Mouse (Mus musculus): ENCODE measurements at regions not wholly inside any gene's neighbourhood (a gene's known extent, or its start where the extent isn't known, plus 50 kb on each side); places are given as distances from the start of the nearest gene placed in this dataset.

DNA sequence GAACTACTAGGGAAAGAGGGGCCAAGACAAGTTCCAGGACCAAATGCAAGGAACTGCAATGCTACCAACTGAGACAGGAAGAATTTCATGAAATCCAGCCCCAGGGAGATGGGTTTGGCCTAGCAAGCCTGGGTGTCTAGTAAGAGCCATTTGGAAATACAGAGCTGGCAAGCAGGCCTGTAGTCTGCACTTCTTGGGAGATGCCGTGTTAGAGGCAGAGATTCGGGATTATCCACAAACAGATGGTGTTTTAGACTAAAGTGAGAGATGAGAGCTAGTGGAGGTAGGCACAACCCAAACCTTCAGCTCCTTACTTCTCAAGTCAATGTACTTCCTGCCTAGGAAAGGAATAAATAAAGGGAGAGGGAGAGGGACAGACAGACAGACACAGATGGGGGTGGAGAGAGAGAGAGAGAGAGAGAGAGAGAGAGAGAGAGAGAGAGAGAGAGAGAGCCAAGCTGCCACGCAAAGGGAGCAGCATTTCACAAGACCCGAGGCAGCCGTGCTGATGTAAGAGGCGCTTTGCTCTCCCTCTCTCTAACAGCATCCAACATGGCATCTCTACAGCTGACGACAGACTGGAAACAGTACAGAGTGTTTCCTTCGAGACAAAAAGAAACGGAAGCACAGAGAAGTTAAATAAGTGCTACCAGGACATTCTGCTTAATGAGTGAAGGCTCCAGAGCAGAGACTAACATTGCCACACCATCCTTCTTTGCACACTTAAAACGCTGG, 182.9 kb downstream of the Irs2 start:
- DNase-seq (ENCODE audit: low spot score), result no peak

DNA sequence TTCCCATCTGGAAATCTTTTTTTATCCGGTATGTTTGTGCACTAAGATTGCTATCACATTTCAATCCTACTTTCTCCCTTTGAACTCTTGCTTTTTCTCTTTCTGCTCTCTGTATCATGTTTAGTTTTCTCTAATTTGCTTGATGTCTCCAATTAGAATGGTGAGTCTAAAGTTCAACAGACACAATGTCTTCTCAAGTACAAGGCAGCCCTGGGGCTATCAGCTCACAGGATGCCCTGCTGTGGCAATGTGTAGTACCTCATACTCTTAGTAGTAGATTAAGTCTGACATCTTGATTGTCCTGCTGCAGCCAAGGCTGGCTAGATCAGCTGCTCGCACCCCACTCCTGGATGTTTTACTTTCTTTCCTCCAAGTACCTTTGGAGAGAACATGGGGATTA, 186.4 kb downstream of the Irs2 start:
- no peak for DNase-seq (ENCODE audit: low spot score)

DNA sequence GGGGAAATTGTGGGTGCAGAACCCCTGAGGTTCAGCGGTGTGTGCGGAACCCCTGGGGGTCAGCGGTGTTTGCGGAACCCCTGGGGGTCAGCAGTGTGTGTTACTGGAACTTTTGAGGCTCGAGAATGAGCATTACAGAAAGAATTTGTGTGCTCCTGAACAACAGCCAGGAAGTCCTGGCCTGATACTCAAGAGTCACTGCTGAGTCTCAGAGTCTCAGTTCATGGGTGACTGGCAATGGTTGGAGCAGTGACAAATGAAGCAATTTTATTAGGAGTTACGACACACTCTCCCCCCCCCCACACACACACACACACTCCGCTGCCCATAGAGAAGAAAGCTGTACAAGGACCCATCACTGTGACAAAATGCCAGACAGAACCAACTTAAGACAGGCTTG, 193.8 kb downstream of the Irs2 start:
- DNase-seq (ENCODE audit: low spot score), result no peak

DNA sequence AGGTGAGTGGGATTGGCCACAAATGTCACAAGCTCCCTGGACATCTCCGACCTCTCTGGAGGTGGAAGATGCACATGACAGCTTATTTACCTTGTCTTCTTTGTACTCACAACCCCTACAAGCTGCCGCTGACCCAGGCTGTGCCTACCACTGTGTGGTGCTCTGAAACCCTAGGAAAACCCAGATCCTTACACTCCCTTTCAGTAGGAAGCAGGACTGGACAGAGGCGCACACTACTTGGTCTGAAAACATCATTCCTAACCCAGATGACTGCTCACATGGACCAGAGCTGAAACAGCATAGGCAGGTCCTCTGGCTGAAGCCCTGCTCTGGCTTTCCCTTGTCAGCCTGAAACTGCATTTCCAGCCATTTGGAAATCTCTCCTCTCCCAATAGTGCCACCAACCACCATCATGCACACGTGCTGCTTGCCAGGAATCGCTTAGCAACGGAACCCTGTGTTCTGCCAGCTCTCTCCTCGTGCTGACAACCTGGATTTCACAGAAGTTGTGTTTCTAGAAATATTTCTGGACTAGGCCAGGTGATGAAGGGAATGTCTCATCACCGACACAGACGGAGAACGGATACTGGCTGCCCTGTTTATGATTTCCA, 196.1 kb downstream of the Irs2 start:
- no peak for DNase-seq (ENCODE audit: low spot score)

DNA sequence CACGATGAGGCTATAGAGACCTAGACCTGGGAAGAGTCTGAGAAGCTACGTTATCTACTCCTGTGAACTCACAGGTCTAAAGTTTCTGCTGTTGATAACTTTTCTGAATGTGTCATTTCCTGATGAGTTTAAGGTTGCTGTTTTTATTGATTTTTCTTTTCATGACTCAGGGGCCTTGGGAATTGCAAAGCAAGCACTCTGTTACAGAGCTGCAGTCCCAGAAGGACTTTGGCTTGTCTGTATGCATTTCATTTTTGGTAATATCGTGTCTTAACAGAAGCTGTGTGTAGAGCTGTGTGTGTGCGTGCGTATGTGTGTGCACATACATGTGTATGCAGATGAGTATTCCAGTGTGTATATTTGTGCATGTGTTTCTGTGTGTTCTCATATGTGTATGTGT, 201.2 kb downstream of the Irs2 start:
- DNase-seq (ENCODE audit: low spot score), result no peak

DNA sequence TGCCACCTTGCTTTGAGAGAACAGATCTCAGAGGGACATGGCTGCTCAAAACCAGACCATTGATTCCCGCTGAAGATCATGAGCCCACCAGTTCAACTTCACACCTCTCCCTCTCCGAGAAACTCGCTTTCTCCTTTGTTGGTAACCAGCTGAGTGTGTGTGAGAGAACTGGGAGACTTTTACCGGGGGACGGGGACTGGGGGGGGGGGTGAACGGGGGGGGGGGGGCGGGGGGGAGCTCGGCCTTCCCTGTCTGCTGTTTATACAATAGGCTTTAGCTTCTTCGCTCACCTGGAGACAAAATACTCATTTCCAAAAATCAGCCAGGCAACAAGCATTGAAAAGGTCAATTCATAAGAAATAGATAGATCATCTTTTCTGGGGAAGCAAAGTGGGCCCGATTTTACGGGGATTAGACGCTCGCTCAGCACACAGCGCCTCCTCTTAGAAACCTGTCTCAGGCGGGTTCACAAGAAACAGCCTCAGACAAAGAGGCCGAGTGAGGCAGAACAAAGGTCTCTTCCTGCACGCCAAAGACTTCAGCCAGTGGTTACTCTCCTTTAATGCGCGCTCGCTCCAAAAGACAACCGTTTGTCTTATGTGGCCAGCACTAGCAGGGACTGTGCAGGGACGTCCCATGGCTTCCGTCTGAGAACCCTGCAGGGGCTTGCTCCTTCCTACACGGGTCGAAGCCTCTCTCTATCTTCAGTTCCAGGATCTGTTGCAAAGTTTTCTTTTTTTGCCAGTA, 202.7 kb downstream of the Irs2 start:
- DNase-seq (ENCODE audit: low spot score), result peak; percentile 49

DNA sequence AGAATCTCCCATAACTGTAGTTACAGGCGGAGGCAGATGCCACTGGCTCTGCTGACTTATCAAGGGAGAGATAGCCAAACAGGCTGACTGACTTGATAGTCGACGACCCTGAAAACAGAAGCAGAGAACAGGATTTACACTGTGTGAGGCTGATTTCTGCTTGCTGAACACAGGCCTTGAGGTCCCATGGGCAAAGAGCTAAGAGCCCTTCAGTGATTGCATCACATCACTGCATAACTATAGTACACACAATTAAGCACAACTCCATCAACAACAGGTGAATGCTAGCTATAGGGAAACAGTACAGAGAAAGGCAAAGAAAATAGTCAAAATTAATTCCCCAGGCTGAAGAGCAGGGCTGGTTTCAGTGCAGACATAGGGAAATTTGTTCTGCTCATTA, 203.3 kb downstream of the Irs2 start:
- DNase-seq (ENCODE audit: low spot score), result no peak

DNA sequence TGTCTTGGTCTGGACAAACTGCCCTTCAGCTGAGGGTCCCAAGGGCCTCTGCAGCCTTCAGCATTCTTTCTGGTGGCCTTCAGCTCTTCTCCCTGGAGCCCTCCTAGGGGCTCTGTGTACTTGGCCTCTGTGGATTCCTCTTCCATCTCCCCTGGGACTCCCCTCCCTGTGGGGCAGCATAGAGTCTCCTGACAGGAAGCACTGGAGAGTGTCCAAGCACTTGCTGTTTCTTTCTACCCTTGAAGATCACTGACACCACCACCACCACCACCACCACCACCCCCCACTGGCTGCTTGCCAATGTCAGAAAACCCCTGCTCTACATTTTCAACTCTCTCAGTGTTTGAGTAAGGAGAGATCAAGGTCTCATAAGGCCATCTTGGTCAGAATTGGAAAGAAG, 206.3 kb downstream of the Irs2 start:
- no peak for DNase-seq (ENCODE audit: low spot score)

DNA sequence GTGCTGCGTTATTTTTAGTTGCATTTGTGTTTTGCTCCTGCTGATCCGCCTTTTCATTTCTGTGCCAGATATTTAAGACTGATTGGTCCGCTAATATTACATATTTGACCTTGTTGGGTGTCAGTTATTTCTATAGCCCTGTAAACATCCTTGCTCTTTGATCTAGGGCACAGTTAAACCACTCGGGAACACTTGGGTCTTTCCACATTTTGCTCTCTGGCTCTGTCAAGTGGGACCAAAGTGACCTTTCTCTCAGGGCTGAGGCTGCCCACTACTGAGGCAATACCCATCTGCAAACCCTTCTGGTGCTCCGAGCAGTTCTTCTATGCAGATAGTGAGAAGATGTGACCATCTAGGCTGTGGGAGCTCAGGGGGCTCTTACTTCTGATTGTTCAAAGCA, 206.7 kb downstream of the Irs2 start:
- no peak for DNase-seq (ENCODE audit: low spot score)

DNA sequence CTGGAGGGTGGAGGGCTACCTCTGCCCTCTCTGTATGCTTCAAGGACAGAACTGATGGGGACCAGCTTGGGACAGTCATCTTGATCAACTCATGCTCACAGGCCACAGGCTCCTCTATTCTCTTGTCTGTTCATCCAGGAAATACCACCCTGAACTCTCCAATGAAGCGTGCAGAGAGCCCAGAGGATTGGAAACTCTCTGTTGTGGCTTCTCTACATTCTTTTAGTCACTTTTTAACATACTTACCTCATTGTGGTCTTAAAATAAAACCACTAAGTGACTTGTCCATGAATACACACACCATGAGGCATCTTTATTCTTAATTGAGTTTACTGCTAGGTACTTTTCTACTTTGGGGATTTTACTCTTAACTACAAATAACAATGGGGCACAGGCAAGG, 209.8 kb downstream of the Irs2 start:
- no peak for DNase-seq (ENCODE audit: low spot score)

DNA sequence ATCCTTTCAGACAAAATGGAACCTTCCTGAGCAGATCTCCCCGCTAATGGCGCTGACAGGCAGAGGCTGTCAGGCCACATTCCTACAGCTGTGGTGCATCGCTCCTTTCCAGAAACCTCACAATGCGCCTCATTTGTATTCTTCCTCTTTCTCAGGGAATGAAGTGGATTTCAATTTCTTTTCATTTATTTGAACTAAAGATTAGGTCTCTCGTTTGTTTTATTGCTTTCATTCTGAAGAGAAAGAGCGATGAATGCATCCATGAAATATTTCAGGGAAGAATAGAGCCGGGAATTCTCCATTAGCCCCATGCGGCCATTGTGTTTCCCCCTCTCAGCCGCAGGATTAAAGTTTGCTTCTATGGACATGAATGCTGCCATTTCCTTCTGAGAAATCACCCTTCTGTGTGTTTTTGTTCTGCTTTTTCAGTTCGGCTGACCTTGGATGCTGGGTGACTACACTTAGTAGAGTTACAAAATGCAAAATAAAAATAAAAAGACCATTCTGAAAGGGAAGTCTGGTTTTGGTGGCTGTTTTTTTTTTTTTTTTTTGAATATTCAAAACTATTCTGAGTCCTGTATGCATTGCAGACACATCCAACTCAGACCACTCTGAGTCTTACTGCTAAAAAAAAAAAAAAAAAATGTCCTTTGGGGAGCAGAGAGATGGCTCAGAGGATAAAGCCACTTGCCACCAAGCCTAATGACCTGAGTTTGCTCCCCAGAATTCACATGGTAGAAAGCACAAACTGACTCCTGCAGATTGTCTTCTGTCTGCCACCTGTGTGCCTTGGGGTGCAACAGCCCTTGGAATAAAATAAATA, 213.7 kb downstream of the Irs2 start:
- no peak for DNase-seq (ENCODE audit: low spot score)

DNA sequence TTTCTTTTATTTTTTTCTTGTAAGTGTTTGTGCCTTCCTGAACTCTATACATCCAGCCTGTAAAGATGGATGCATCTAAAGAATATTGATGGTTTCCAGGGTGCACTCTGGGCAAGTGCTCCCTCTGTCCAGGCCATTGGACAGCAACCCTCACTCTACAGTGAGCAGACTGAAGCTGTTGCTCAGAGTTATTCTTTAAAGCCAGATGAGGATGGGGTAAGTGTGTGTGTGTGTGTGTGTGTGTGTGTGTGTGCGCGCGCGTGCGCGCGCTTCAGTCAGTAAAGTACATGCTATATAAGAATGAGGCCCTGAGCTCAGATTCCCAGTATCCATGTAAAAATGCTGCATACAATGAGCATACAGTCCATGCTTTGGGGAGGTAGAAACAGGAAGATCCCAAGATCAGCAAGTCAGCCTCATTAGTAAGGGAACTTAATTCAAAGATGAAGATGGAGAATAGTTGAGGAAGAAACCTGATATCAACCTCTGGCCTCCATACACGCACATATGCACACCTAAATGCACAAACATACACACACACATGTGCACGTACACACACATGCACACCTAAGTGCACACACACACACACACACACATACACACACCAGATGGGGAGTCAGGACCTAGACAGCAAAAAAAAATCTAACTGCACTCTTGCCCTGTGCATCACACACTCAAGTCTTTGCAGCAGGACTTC, 214.4 kb downstream of the Irs2 start:
- DNase-seq (ENCODE audit: low spot score), result no peak

DNA sequence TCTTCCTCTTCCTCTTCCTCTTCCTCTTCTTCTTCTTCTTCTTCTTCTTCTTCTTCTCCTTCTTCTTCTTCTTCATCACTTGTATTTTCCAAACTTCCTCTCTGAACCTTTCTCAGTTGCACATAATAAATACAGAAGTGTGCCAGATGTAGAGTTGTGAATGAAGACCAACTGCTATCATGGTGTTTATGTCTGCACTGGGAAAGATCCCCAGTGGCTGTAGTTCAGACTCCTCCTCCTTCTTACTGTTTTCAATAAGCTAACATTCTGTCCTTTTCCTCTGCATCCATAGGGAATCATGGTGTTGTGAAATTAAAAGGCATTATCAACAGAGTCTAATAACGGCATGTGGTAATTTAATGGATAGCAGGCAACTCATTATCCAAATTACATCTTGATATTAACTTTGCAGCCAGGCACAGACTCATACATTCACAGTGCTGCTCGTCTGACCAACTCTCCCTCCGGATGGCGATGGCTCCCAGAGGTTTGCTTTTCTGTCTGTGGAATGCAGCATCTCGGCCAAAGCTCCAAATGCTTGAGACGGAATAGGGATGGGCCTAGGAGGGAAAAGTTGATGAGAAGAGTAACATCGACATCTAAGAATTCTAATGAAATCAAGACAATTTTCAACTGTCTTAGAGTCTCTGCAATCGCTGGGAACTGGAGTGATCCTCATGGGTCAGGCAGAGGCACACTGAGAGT, 219.6 kb downstream of the Irs2 start:
- no peak for DNase-seq (ENCODE audit: low spot score)

DNA sequence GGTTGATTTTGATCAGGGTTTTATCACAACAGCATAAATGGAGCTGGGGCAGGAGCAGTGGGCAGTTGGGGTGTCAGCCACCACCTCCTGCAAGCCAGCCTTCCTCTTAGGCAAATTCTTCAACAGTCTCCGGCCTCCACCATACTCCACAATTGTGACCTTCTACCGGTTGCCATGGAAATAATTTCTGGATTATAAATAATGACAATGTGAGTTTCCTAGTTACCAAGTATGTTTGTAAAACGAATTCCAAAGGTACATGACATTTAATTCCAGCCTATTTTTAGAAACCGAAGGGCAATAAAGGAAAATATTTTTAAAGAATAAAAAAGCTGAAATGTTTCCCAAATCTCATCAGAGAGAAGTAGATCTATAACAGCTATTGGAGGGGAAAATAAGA, 222.5 kb downstream of the Irs2 start:
- DNase-seq (ENCODE audit: low spot score), result no peak

DNA sequence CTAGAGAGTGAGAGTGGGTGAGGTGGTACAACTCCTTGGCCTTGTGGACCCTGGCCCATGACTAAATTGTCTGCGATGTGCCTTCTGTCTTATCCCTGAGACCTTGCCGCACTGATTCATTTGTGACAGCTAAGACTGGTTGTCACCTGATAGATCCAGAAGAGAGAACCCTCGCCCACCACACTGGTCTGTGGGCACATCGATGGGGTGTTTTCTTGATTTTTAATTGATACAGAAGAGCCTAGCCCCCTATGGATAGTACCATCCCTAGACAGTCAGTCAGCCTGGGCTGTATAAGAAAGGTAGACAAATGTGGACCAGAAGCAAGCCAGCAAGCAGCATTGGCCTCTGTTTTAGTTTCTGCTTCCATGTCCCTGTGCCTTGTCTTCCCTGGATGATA, 222.9 kb downstream of the Irs2 start:
- no peak for DNase-seq (ENCODE audit: low spot score)

DNA sequence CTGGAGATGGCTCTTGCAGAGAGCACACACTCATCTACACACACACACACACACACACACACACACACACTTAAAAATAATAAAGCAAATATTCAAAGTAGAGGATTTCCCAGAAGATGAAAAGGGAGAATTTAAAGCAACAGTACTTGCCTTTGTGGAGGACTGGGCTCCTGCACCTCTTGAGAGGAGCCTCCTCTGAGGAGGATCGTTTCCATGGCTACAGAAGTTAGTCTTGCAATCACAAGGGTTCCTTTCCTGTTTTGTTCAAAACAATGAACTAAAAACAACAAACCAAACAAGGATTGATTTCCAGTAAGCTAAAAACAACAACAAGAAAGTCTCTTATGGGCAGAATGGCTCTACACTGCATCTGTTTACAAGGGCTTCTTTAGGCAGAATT, 223.8 kb downstream of the Irs2 start:
- DNase-seq (ENCODE audit: low spot score), result no peak

DNA sequence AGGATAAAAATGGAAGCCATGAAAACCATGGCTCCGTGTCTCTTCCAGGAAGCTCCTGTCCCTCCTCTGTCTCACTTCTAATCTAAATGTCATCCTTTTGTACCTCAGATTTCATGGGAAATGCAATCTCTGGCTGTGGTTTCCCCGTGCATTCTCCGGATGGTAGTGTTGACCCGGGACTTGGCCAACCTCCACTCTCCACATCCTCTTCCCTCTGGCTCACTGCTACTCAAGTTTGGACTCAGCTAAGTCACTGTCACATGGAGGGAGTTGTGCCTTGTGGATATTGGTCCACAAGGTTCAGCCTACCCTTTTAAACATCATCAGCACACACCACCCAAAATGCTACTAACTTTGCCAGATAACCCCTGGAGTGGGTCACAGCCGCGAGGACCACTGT, 226.4 kb downstream of the Irs2 start:
- DNase-seq (ENCODE audit: low spot score), result no peak

DNA sequence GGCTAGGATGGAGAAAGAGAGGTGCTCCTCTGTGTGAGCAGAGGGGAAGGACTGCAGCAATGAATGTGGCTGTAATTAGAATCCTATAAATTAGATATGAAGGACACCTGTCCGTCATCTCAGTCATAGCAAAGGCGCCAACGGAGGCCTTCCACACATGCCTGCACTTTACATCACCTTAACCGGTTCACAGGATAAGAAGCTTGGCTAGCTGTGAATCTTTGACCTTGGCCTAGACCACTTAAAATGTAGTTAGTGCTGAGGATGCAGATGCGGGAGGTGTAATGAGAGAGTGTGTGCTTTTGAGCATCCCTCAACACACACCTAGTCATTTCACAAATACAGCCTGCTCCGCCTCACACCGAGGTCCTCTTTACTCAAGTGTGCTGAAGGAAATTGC, 228.6 kb downstream of the Irs2 start:
- no peak for DNase-seq (ENCODE audit: low spot score)

DNA sequence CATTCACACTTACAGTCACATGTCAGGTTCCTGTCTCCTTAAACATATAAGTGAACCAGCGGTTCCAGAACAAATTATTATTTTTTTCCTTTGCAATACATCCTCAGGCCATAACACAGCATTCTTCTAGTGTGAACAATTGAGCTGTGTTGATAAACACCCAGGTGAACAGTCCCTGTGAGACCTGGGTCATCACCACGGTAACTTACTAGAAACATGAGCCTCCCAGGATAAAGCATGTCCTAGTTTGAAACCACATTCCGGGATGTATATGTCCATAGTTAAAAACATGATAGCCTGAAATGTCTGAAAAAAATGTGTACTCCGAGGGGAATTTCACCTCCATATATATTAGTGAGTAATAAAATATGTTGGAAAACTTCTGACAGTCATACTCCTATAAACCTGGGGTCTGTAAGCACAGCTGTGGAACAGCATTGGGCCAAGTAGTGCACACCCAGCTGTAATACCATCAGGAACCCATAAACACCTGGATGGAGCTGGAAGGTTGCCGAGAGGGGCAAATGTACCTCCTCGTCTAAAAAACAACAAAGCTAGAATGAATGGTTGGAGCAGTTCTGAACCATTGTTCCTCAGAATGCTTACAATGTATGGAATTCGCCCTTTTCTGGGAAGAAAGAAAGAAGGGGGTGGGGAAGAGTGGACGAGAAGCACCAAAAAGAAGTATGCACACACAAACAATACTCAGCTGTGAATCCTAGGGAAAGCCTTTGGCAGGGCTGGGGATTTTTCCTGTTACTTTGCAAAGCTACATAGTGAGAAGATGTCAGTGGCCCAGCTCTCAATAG, 232.9 kb downstream of the Irs2 start:
- DNase-seq (ENCODE audit: low spot score), result no peak

DNA sequence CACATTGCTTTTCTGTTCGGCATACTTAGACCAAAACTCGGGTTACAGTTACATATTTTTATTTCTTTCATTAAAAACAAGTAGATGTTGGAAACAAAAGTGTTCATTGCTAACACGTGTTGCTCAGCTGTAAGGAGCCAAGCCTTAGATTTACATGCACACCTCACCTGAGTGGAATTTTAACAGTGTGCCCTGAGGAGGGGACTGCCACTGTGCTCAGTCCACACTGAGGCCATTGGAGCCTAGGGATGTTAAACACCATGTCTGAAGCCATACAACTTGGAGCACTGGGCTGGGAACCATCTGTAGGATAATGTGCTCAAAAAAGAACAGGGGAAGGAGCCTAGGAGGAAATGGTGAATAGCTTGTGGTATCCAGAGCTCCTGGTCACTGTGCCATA, 233.5 kb downstream of the Irs2 start:
- no peak for DNase-seq (ENCODE audit: low spot score)

DNA sequence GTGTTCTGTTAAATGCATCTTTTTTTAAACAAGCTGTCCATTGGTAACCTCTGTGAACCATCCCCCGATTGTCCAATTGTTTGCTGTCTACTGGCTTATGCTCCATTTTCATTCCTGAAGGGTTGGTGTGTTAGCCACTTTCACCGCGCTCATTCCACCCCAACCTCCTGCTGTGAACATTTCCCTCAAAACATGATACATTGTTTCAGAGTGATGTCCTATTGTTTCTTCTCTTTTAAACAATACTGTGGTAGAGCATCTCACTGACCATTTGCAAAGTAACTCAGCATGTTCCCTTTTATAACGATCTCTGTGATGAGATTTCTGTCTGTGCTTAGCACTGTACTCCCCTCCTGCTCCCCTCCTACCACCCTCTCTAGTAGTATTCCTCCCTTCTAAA, 240.1 kb downstream of the Irs2 start:
- DNase-seq (ENCODE audit: low spot score), result no peak
